Mouse (Mus musculus) heart, adult 2 months (tissue): ENCODE measurements at regions not wholly inside any gene's neighbourhood (a gene's known extent, or its start where the extent isn't known, plus 50 kb on each side); places are given as distances from the start of the nearest gene placed in this dataset.

Source experiments
- DNase-seq, 2 experiments: peaks; one replicate each; pipeline ENCODE4 v3.0.0; 2021
- H3K27ac ChIP-seq: fragments of 200-600 bp; 2 replicates; pipeline ENCODE4 v1.8.1; 2022
- H3K27me3 ChIP-seq: fragments of 200-500 bp; 2 replicates; pipeline ENCODE4 v1.6.1; 2012; ENCODE audit warnings: mild to moderate bottlenecking, low read length, inconsistent platforms, mixed read lengths; ENCODE audit not compliant: control insufficient read depth, insufficient read depth
- H3K36me3 ChIP-seq: fragments of 200-500 bp; 2 replicates; pipeline ENCODE4 v1.6.1; 2012; ENCODE audit warnings: low read length, inconsistent platforms; ENCODE audit not compliant: control insufficient read depth, insufficient read depth
- H3K4me1 ChIP-seq: fragments of 200-500 bp; 2 replicates; pipeline ENCODE4 v1.6.1; 2011; ENCODE audit warnings: low read length; ENCODE audit not compliant: control insufficient read depth, insufficient read depth
- H3K4me3 ChIP-seq: fragments of 200-600 bp; 2 replicates; pipeline ENCODE4 v1.8.1; 2022
- H3K79me2 ChIP-seq: fragments of 200-500 bp; replicated peaks from 2 replicates; pipeline ENCODE4 v1.6.1; 2012; ENCODE audit warnings: mild to moderate bottlenecking, inconsistent platforms, low read length, moderate library complexity, mixed read lengths; ENCODE audit not compliant: control insufficient read depth, insufficient read depth
- H3K9ac ChIP-seq: fragments of 200-500 bp; 2 replicates; pipeline ENCODE4 v1.6.1; 2012; ENCODE audit warnings: low read depth, mild to moderate bottlenecking, control low read depth, inconsistent platforms, low read length, mixed read lengths
- CTCF ChIP-seq: fragments of 200-600 bp; IDR thresholded peaks from 2 replicates; pipeline ENCODE4 v1.8.1; 2022; ENCODE audit warnings: antibody characterized with exemption, mild to moderate bottlenecking, moderate library complexity
- EP300 ChIP-seq: fragments of 200-500 bp; IDR thresholded peaks from 2 replicates; pipeline ENCODE4 v1.6.1; 2011; ENCODE audit warnings: low read depth, low read length, control low read depth; ENCODE audit not compliant: insufficient read depth
- POLR2A ChIP-seq: fragments of 200-500 bp; IDR thresholded peaks from 2 replicates; pipeline ENCODE4 v1.6.1; 2011; ENCODE audit warnings: mild to moderate bottlenecking, low read depth, low read length, control low read depth; ENCODE audit not compliant: insufficient read depth
- whole genome bisulfite sequencing: fragments of 180-500 bp; shearing (Covaris S2); methylation state at CpG from one replicate; pipeline ENCODE4 v1.1.7; 2018; 5-methylcytosine and 5-hydroxymethylcytosine counted together
- intact Hi-C: fragments of 180-260 bp; cut with DNase I; formaldehyde crosslinking; loops from one replicate; pipeline ENCODE4 v1.15.1; 2025

GRCm38 (mm10) chr2:50908762-50909161 lies 240.1 kb downstream of the Rnd3 start:
- Histone ChIP-seq H3K4me1 (no peaks in the 10 kb centered on the region), H3K36me3 (no peaks in the 10 kb centered on the region), H3K27ac (no peak overlapping the region), H3K79me2 (no peaks in the 10 kb centered on the region), H3K4me3 (no peak overlapping the region), H3K9ac (no peak overlapping the region), H3K27me3 (no peaks in the 10 kb centered on the region)
- intact Hi-C loops, result no loop called here
- no peak for DNase-seq
- WGBS, result 81% methylated on average over 3 of the region's 3 CpGs
- TF ChIP-seq EP300, result no peak
- TF ChIP-seq POLR2A, result no peak
- no peak for TF ChIP-seq CTCF

GRCm38 (mm10) chr2:50902701-50903100 lies 246.2 kb downstream of the Rnd3 start:
- no peak overlapping the region for H3K27ac ChIP-seq
- no peak overlapping the region for H3K4me3 ChIP-seq
- 80% methylated on average over 8 of the region's 8 CpGs for WGBS
- H3K4me1 ChIP-seq, result no peaks in the 10 kb centered on the region
- H3K27me3 ChIP-seq, result no peaks in the 10 kb centered on the region
- no peaks in the 10 kb centered on the region for H3K79me2 ChIP-seq
- TF ChIP-seq EP300 (no peak), CTCF (no peak)
- H3K9ac ChIP-seq, result no peak overlapping the region
- no peaks in the 10 kb centered on the region for H3K36me3 ChIP-seq
- DNase-seq, result no peak
- intact Hi-C loops, result no loop called here

- H3K79me2 ChIP-seq, result no peaks in the 10 kb centered on the region
- no peak for DNase-seq
- TF ChIP-seq EP300 (no peak), CTCF (no peak), POLR2A (no peak)
- H3K9ac ChIP-seq, result no peak overlapping the region
- H3K27ac ChIP-seq, result no peak overlapping the region
- 71% methylated on average over 9 of the region's 9 CpGs for WGBS
- H3K36me3 ChIP-seq, result no peaks in the 10 kb centered on the region
- intact Hi-C loops, result no loop called here
- no peaks in the 10 kb centered on the region for H3K4me1 ChIP-seq
- H3K27me3 ChIP-seq, result no peaks in the 10 kb centered on the region
- H3K4me3 ChIP-seq, result no peak overlapping the region
Observed at GRCm38 (mm10) chr2:50902220-50902619, 246.7 kb downstream of the Rnd3 start.

GRCm38 (mm10) chr2:50888992-50889391 lies 259.9 kb downstream of the Rnd3 start:
- Histone ChIP-seq H3K79me2 (no peaks in the 10 kb centered on the region), H3K9ac (no peak overlapping the region), H3K4me1 (no peaks in the 10 kb centered on the region), H3K4me3 (no peak overlapping the region), H3K36me3 (no peaks in the 10 kb centered on the region), H3K27ac (no peak overlapping the region), H3K27me3 (no peaks in the 10 kb centered on the region)
- intact Hi-C loops, result no loop called here
- WGBS, result 73% methylated on average over 5 of the region's 5 CpGs
- no peak for DNase-seq
- TF ChIP-seq CTCF (no peak), EP300 (no peak), POLR2A (no peak)

- H3K79me2 ChIP-seq, result no peaks in the 10 kb centered on the region
Observed at GRCm38 (mm10) chr2:50887954-50888353, 261.0 kb downstream of the Rnd3 start.

GRCm38 (mm10) chr2:50885924-50886315 lies 263.0 kb downstream of the Rnd3 start:
- no peak for TF ChIP-seq EP300
- Histone ChIP-seq H3K4me3 (no peak overlapping the region), H3K27me3 (no peaks in the 10 kb centered on the region), H3K36me3 (no peaks in the 10 kb centered on the region), H3K27ac (no peak overlapping the region), H3K4me1 (no peaks in the 10 kb centered on the region), H3K9ac (no peak overlapping the region), H3K79me2 (no peaks in the 10 kb centered on the region)
- intact Hi-C loops, result no loop called here
- DNase-seq, result no peak
- 29% methylated on average over 7 of the region's 7 CpGs for WGBS

More at GRCm38 (mm10) chr2:50887954-50888353, 261.0 kb downstream of the Rnd3 start:
- Histone ChIP-seq H3K9ac (no peak overlapping the region), H3K36me3 (no peaks in the 10 kb centered on the region), H3K4me1 (no peaks in the 10 kb centered on the region), H3K27me3 (no peaks in the 10 kb centered on the region), H3K4me3 (no peak overlapping the region), H3K27ac (no peak overlapping the region)
- WGBS, result 78% methylated on average over 4 of the region's 4 CpGs
- no peak for DNase-seq
- TF ChIP-seq POLR2A (no peak), EP300 (no peak), CTCF (no peak)
- intact Hi-C loops, result no loop called here

GRCm38 (mm10) chr2:50885280-50885923 lies 263.5 kb downstream of the Rnd3 start:
- no peaks in the 10 kb centered on the region for H3K27me3 ChIP-seq
- no peaks in the 10 kb centered on the region for H3K79me2 ChIP-seq
- H3K27ac ChIP-seq, result no peak overlapping the region
- H3K9ac ChIP-seq, result no peak overlapping the region
- H3K36me3 ChIP-seq, result no peaks in the 10 kb centered on the region
- 66% methylated on average over 4 of the region's 4 CpGs for WGBS
- DNase-seq, result no peak
- no peaks in the 10 kb centered on the region for H3K4me1 ChIP-seq
- H3K4me3 ChIP-seq, result no peak overlapping the region
- intact Hi-C loops, result no loop called here
- TF ChIP-seq POLR2A (no peak), CTCF (no peak), EP300 (no peak)
